Mouse (Mus musculus) CH12.LX (cell line): ENCODE measurements around the gene Kif6. TPM values are rescaled to one million over a fixed set of nuclear protein-coding genes. Genes with fewer than 3 reads are reported as not detected.

Experiments used
- DNase-seq: peaks from one replicate; pipeline ENCODE4 v3.0.0-alpha.2; 2013; ENCODE audit errors: extremely low read depth
- H3K27ac ChIP-seq: 2 replicates; pipeline ENCODE4 v1.5.1; 2012; ENCODE audit warnings: low read depth, mild to moderate bottlenecking, control low read depth, moderate library complexity; ENCODE audit not compliant: insufficient read depth
- H3K27me3 ChIP-seq: replicated peaks from 2 replicates; pipeline ENCODE3; 2012; ENCODE audit warnings: inconsistent platforms
- H3K36me3 ChIP-seq, 2 experiments: replicated peaks in 1 of 2; 2 replicates each; pipeline versions ENCODE3 to v1.6.1; 2012; ENCODE audit warnings: inconsistent platforms in 1 of 2, low read length in 1 of 2, mild to moderate bottlenecking in 1 of 2, mixed read lengths in 1 of 2, moderate library complexity in 1 of 2; ENCODE audit not compliant: control insufficient read depth in 1 of 2, insufficient read depth in 1 of 2
- H3K4me1 ChIP-seq, 2 experiments: 2 replicates each; pipeline ENCODE4 v1.6.1; 2012; ENCODE audit warnings: inconsistent platforms in 1 of 2, moderate library complexity in 1 of 2; ENCODE audit not compliant: insufficient read depth in 2 of 2, control insufficient read depth in 1 of 2
- H3K4me2 ChIP-seq: 2 replicates; pipeline ENCODE4 v1.6.1; 2012; ENCODE audit warnings: low read depth, mild to moderate bottlenecking, control low read depth; ENCODE audit not compliant: poor library complexity, insufficient read depth, severe bottlenecking
- H3K4me3 ChIP-seq, 3 experiments: fragments of 150-350 bp in 1 of 3; sonication (generic) in 1 of 3; replicated peaks in 1 of 3; 2 replicates each; pipeline versions ENCODE3 to v1.5.1; 2011 to 2012; ENCODE audit warnings: low read depth in 2 of 3, low read length in 2 of 3, mild to moderate bottlenecking in 2 of 3, moderate library complexity in 2 of 3, control low read depth in 1 of 3, improper control_type of control experiment in 1 of 3, inconsistent platforms in 1 of 3, mixed read lengths in 1 of 3; ENCODE audit not compliant: poor library complexity in 1 of 3
- H3K79me2 ChIP-seq: replicated peaks from 2 replicates; pipeline ENCODE4 v1.6.1; 2012; ENCODE audit warnings: mild to moderate bottlenecking, moderate library complexity; ENCODE audit not compliant: control insufficient read depth, poor library complexity, insufficient read depth, severe bottlenecking; ENCODE audit errors: extremely low read depth
- H3K9ac ChIP-seq: 2 replicates; pipeline ENCODE4 v1.6.1; 2012; ENCODE audit warnings: low read depth, mild to moderate bottlenecking, control low read depth, moderate library complexity; ENCODE audit not compliant: insufficient read depth
- H3K9me3 ChIP-seq: replicated peaks from 2 replicates; pipeline ENCODE3; 2012; ENCODE audit warnings: low read length, inconsistent platforms, mixed read lengths
- BHLHE40 ChIP-seq: IDR thresholded peaks from 2 replicates; pipeline ENCODE4 v1.6.1; 2011; ENCODE audit warnings: mild to moderate bottlenecking, low read depth, low read length, improper control_type of control experiment
- CHD1 ChIP-seq: IDR thresholded peaks from 2 replicates; pipeline ENCODE4 v1.6.1; 2012; ENCODE audit warnings: low read depth, low read length, improper control_type of control experiment, inconsistent platforms
- CHD2 ChIP-seq: IDR thresholded peaks from 2 replicates; pipeline ENCODE4 v1.6.1; 2011; ENCODE audit warnings: low read length, improper control_type of control experiment
- E2F4 ChIP-seq: IDR thresholded peaks from 2 replicates; pipeline ENCODE4 v1.6.1; 2011; ENCODE audit warnings: low read depth, low read length, improper control_type of control experiment; ENCODE audit not compliant: insufficient replicate concordance
- HCFC1 ChIP-seq: IDR thresholded peaks from 2 replicates; pipeline ENCODE4 v1.6.1; 2012; ENCODE audit warnings: low read depth, mild to moderate bottlenecking, inconsistent platforms, low read length, improper control_type of control experiment
- JUND ChIP-seq: conservative IDR thresholded peaks from 2 replicates; pipeline ENCODE4 v1.6.1; 2011; ENCODE audit warnings: low read depth, low read length, improper control_type of control experiment
- KAT2A ChIP-seq: IDR thresholded peaks from 2 replicates; pipeline ENCODE4 v1.6.1; 2012; ENCODE audit warnings: low read length, improper control_type of control experiment, inconsistent platforms; ENCODE audit not compliant: insufficient replicate concordance
- MAFK ChIP-seq: IDR thresholded peaks from 2 replicates; pipeline ENCODE4 v1.6.1; 2011; ENCODE audit warnings: low read length, improper control_type of control experiment; ENCODE audit not compliant: insufficient replicate concordance
- MAX ChIP-seq: IDR thresholded peaks from 2 replicates; pipeline ENCODE4 v1.6.1; 2011; ENCODE audit warnings: low read length, improper control_type of control experiment
- MAZ ChIP-seq: IDR thresholded peaks from 2 replicates; pipeline ENCODE4 v1.6.1; 2012; ENCODE audit warnings: low read depth, mild to moderate bottlenecking, inconsistent platforms, low read length, improper control_type of control experiment, moderate library complexity
- MXI1 ChIP-seq: IDR thresholded peaks from 2 replicates; pipeline ENCODE4 v1.6.1; 2011; ENCODE audit warnings: mild to moderate bottlenecking, low read depth, low read length, improper control_type of control experiment
- MYC ChIP-seq: IDR thresholded peaks from 2 replicates; pipeline ENCODE4 v1.6.1; 2011; ENCODE audit warnings: low read depth, mild to moderate bottlenecking, improper control_type of control experiment, low read length
- NELFE ChIP-seq: IDR thresholded peaks from 2 replicates; pipeline ENCODE4 v1.6.1; 2011; ENCODE audit warnings: low read depth, low read length, improper control_type of control experiment
- POLR2AphosphoS2 ChIP-seq: IDR thresholded peaks from 2 replicates; pipeline ENCODE4 v1.6.1; 2011; ENCODE audit warnings: low read depth, low read length, improper control_type of control experiment
- RCOR1 ChIP-seq: conservative IDR thresholded peaks from 2 replicates; pipeline ENCODE4 v1.6.1; 2012; ENCODE audit warnings: low read depth, mild to moderate bottlenecking, inconsistent platforms, low read length, improper control_type of control experiment
- USF1 ChIP-seq: IDR thresholded peaks from 2 replicates; pipeline ENCODE4 v1.6.1; 2014; ENCODE audit warnings: low read depth, mild to moderate bottlenecking, inconsistent platforms, low read length, improper control_type of control experiment
- USF2 ChIP-seq: conservative IDR thresholded peaks from 2 replicates; pipeline ENCODE4 v1.6.1; 2011; ENCODE audit warnings: low read depth, low read length, improper control_type of control experiment
- ZKSCAN1 ChIP-seq: IDR thresholded peaks from 2 replicates; pipeline ENCODE4 v1.6.1; 2012; ENCODE audit warnings: low read depth, inconsistent platforms, low read length, improper control_type of control experiment, borderline replicate concordance
- ZMIZ1 ChIP-seq: IDR thresholded peaks from 2 replicates; pipeline ENCODE4 v1.6.1; 2012; ENCODE audit warnings: low read depth, mild to moderate bottlenecking, inconsistent platforms, low read length, improper control_type of control experiment
- dilution Hi-C: fragments of 300-500 bp; cut with MboI; formaldehyde crosslinking; loops from 2 replicates; pipeline ENCODE4 v1.14.3; 2020; ENCODE audit warnings: low sequenced_read_pairs; ENCODE audit not compliant: extremely low pct_unique_long_range_greater_than_20kb, extremely low pct_ligation_motif_present
- in situ Hi-C: fragments of 300-500 bp; cut with MboI; formaldehyde crosslinking; loops from 3 replicates; pipeline ENCODE4 v1.14.3; 2019; ENCODE audit warnings: low sequenced_read_pairs, low pct_ligation_motif_present, low pct_unique_long_range_greater_than_20kb, mixed read lengths
- polyA plus RNA-seq: library from polyadenylated mRNA; unstranded; fragments of >175 nt; gene quantifications from 2 replicates; pipeline ENCODE4 v1.2.1, GENCODE M21; 2012; ENCODE audit warnings: low read depth; ENCODE audit not compliant: insufficient read length
- total RNA-seq, 2 experiments: library from RNA; depleted of rRNA; stranded (reverse); fragments of 300-350 nt in 1 of 2; fragments of >200 nt in 1 of 2; gene quantifications; 2 replicates each; pipeline ENCODE4 v1.2.3; 2012 to 2014

The Kif6 gene
- total and polyA plus RNA-seq, 3 experiments = not detected

DNA sequence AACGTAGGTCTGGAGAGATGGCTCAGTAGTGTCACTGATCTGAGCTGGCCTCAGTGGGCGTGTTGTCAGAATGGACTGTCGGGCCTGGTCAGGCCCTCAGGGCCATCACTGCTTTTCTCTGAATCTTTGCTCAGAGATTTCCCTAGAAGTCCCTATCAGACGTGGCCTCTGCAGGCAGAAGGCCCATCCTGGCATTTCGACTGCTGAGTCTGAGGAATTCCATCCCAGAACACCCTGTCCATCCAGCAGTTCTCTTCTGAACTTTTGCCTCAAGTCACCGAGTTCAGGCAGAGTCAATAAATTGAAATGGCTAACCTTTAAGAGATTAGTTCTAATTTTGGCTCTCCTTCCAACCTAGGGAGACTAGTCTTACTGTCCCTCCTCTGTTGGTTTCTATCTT is 119.1 kb downstream of the Kif6 start:
- peaks cover 7% of the 10 kb centered on the region for H3K9me3 ChIP-seq
- peaks cover 15% of the 10 kb centered on the region for H3K27me3 ChIP-seq
- H3K9ac ChIP-seq = no peak overlapping the region
- DNase-seq = no peak
- dilution Hi-C loops (no loop called here), in situ Hi-C loops (no loop called here)
- no peaks in the 10 kb centered on the region for H3K36me3 ChIP-seq
- H3K27ac ChIP-seq = no peak overlapping the region
- TF ChIP-seq MAX = no peak
- no peak for TF ChIP-seq ZMIZ1
- no peak for TF ChIP-seq HCFC1
- TF ChIP-seq CHD2 = no peak
- no peak for TF ChIP-seq KAT2A
- no peak for TF ChIP-seq JUND
- TF ChIP-seq, all 38 proteins: peak for 0
- no peaks in the 10 kb centered on the region for H3K4me1 ChIP-seq
- H3K79me2 ChIP-seq = no peaks in the 10 kb centered on the region
- H3K4me2 ChIP-seq = no peak overlapping the region
- H3K4me3 ChIP-seq = no peak overlapping the region

DNA sequence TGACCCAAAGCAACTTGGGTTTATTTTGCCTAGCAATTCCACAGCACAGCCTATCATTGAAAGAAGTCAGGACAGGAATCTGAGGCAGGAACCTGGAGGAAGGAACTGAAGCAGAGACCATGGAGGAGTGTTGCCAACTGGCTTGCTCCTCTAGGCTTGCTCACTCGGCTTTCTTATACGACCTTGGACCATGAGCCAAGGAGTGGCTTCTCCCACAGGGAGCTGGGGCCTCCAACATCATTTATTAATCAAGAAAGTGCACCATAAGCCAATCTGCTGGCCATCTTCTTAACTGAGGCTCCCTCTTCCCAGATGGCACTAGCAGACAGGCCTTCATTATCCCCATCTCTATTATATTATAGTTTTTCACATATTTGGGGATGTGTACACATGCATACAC is 119.8 kb downstream of the Kif6 start:
- Histone ChIP-seq H3K36me3 (no peaks in the 10 kb centered on the region), H3K9me3 (peaks cover 7% of the 10 kb centered on the region), H3K4me1 (no peaks in the 10 kb centered on the region; a peak in 1 of 4 replicates), H3K27ac (no peak overlapping the region)
- dilution Hi-C loops (no loop called here), in situ Hi-C loops (no loop called here)
- no peak for TF ChIP-seq RCOR1
- TF ChIP-seq MXI1 = no peak
- no peak for TF ChIP-seq MAX
- no peak for TF ChIP-seq CHD1
- no peak for TF ChIP-seq MAZ
- TF ChIP-seq E2F4 = no peak
- no peak for TF ChIP-seq JUND
- TF ChIP-seq CHD2 = no peak
- TF ChIP-seq ZKSCAN1 = no peak
- no peak for TF ChIP-seq USF1
- no peak for TF ChIP-seq POLR2AphosphoS2
- TF ChIP-seq BHLHE40 = no peak
- no peak for TF ChIP-seq NELFE
- no peak for TF ChIP-seq USF2
- TF ChIP-seq MAFK = no peak
- TF ChIP-seq MYC = no peak
- TF ChIP-seq, all 38 proteins: peak for 0
- DNase-seq = no peak
- Histone ChIP-seq H3K9ac (no peak overlapping the region), H3K79me2 (no peaks in the 10 kb centered on the region), H3K4me2 (no peak overlapping the region), H3K27me3 (peaks cover 15% of the 10 kb centered on the region), H3K4me3 (no peak overlapping the region)
